13 mouse cellular contexts compared by ENCODE assay signal in genomic region chr8:13462392-13462791, GRCm38 (mm10). TPM values are rescaled to one million over a fixed set of nuclear protein-coding genes. Genes with fewer than 3 reads are reported as not detected.
A peak's percentile ranks its signal among the peaks of the same experiment; 100 is the strongest.
DNase-seq lines count a peak whose midpoint lies in the region; ATAC-seq and TF ChIP-seq lines count a peak whose summit lies in the region.
"Had no signal": no experiment of that assay in that cellular context is flagged by ENCODE, and none has a peak within 500 bp of the region (broad histone marks: within the 10 kb centered on the region; RNA-seq: fewer than 3 reads in every experiment).

No protein-coding gene starts in this region.

- peak overlapping the region; percentile 1; the same call in 1 of the 2 replicates for H3K27ac ChIP-seq in hindbrain, postnatal 0 days
- no peak overlapping the region for H3K27ac ChIP-seq in hindbrain, embryonic 13.5 days
- no peak overlapping the region for H3K27ac ChIP-seq in cerebellum, adult 2 months (ENCODE audit: insufficient read depth, low read length)
- H3K27ac ChIP-seq: heart, embryonic 13.5 days; limb, embryonic 10.5 days had no signal

- no peak overlapping the region for H3K4me2 ChIP-seq in hindbrain, postnatal 0 days (ENCODE audit: low read depth, low read length)
- H3K4me2 ChIP-seq in hindbrain, embryonic 13.5 days = no peak overlapping the region
- H3K4me2 ChIP-seq: heart, embryonic 13.5 days had no signal

- no peak overlapping the region for H3K4me3 ChIP-seq in hindbrain, postnatal 0 days (ENCODE audit: low read length)
- no peak overlapping the region for H3K4me3 ChIP-seq in hindbrain, embryonic 13.5 days
- no peak overlapping the region for H3K4me3 ChIP-seq in cerebellum, adult 2 months (replicated peaks; ENCODE audit: insufficient read depth, low read depth, low read length)
- H3K4me3 ChIP-seq: heart, embryonic 13.5 days; limb, embryonic 10.5 days had no signal

- H3K9me3 ChIP-seq in hindbrain, postnatal 0 days (ENCODE audit: low read length) = no peaks in the 10 kb centered on the region
- no peaks in the 10 kb centered on the region for H3K9me3 ChIP-seq in hindbrain, embryonic 13.5 days
- H3K9me3 ChIP-seq: heart, embryonic 13.5 days; limb, embryonic 10.5 days had no signal

- H3K36me3 ChIP-seq in hindbrain, postnatal 0 days (ENCODE audit: insufficient read depth, low read length) = peaks cover 7% of the 10 kb centered on the region
- H3K36me3 ChIP-seq in hindbrain, embryonic 13.5 days = no peaks in the 10 kb centered on the region; the same call in 1 of the 2 replicates
- H3K36me3 ChIP-seq: limb, embryonic 10.5 days had no signal

- no peak for TF ChIP-seq POLR2A in cerebellum, adult 2 months (IDR thresholded peaks at IDR 0.05; ENCODE audit: borderline replicate concordance, insufficient read depth, low read length)

- WGBS in hindbrain, postnatal 0 days = 54% methylated on average over 10 of the region's 10 CpGs
- 79% methylated on average over 10 of the region's 10 CpGs for WGBS in hindbrain, embryonic 13.5 days
- WGBS in cerebellum, adult 2 months = 39% methylated on average over 10 of the region's 10 CpGs

- no peak overlapping the region for H3K9ac ChIP-seq in hindbrain, postnatal 0 days (replicated peaks; ENCODE audit: low read length)
- H3K9ac ChIP-seq in hindbrain, embryonic 13.5 days = no peak overlapping the region
- H3K9ac ChIP-seq: heart, embryonic 13.5 days had no signal

- no peak for ATAC-seq in hindbrain, postnatal 0 days
- ATAC-seq in hindbrain, embryonic 13.5 days (ENCODE audit: low FRiP score) = no peak

- no peak for TF ChIP-seq CTCF in hindbrain, postnatal 0 days (IDR thresholded peaks at IDR 0.05; ENCODE audit: low read depth)
- TF ChIP-seq CTCF in cerebellum, adult 2 months (IDR thresholded peaks at IDR 0.05; ENCODE audit: borderline replicate concordance, insufficient read depth, low read depth, low read length) = no peak

- H3K4me1 ChIP-seq in hindbrain, postnatal 0 days (ENCODE audit: insufficient read depth, low read length) = no peaks in the 10 kb centered on the region
- H3K4me1 ChIP-seq in hindbrain, embryonic 13.5 days (replicated peaks) = no peaks in the 10 kb centered on the region; the same call in 1 of the 2 replicates
- no peaks in the 10 kb centered on the region for H3K4me1 ChIP-seq in cerebellum, adult 2 months (ENCODE audit: control insufficient read depth, insufficient read depth, low read length)
- H3K4me1 ChIP-seq: heart, embryonic 13.5 days had no signal

- no peaks in the 10 kb centered on the region for H3K27me3 ChIP-seq in hindbrain, postnatal 0 days (ENCODE audit: insufficient read depth, low read length)
- H3K27me3 ChIP-seq in hindbrain, embryonic 13.5 days = no peaks in the 10 kb centered on the region
- no peaks in the 10 kb centered on the region for H3K27me3 ChIP-seq in cerebellum, adult 2 months (ENCODE audit: control insufficient read depth, insufficient read depth, low read length)

- DNase-seq in hindbrain, postnatal 0 days (ENCODE audit: low spot score) = no peak
- DNase-seq in adrenal gland, adult 2 months = peak; percentile 90
- DNase-seq in kidney, postnatal 10 days = peak; percentile 88
- DNase-seq in lung, postnatal 36 days = peak; percentile 89
- no peak for DNase-seq in thymus, postnatal 36 days
- DNase-seq in right cerebral cortex, postnatal 14 days = no peak
- no peak for DNase-seq in cerebellum, adult 2 months

RNA-seq across cellular contexts. Expression of gene Tmem255b, which starts 27.4 kb away (rescaled TPM):
- 1.6 and 5.9 TPM in 2 replicates for total RNA-seq in hindbrain, postnatal 0 days (2014; rRNA removed)
- polyA plus RNA-seq in hindbrain, postnatal 0 days (2015; fragmentation: Nextera tagmentation; extraction: Ambion mirVana) = 4.3 and 4.6 TPM in 2 replicates
- polyA plus RNA-seq in hindbrain, embryonic 13.5 days (2015; fragmentation: Nextera tagmentation; extraction: Ambion mirVana) = 0.39 and 0.62 TPM in 2 replicates
- 1 to 10 TPM in 1 of 2 experiments, under 1 TPM in 1; 0.49 to 1.4 TPM for total RNA-seq in adrenal gland, adult 2 months (2021)
- 3.2 and 5.7 TPM in 2 replicates for polyA plus RNA-seq in adrenal gland, adult 2 months (2012; rRNA removed)
- polyA plus RNA-seq in cerebellum, adult 2 months (2012; rRNA removed) = 1.0 and 1.4 TPM in 2 replicates

RNA-seq across cellular contexts. Expression of gene Gas6, which starts 31.9 kb away (rescaled TPM):
- total RNA-seq in hindbrain, postnatal 0 days (2014; rRNA removed) = 89.0 and 91.2 TPM in 2 replicates
- polyA plus RNA-seq in hindbrain, postnatal 0 days (2015; fragmentation: Nextera tagmentation; extraction: Ambion mirVana) = 77.9 and 78.4 TPM in 2 replicates
- polyA plus RNA-seq in hindbrain, embryonic 13.5 days (2015; fragmentation: Nextera tagmentation; extraction: Ambion mirVana) = 23.5 and 25.8 TPM in 2 replicates
- 100 to 1,000 TPM; 127 to 450 TPM for total RNA-seq in adrenal gland, adult 2 months (2021)
- polyA plus RNA-seq in adrenal gland, adult 2 months (2012; rRNA removed) = 260 and 429 TPM in 2 replicates
- 141 and 145 TPM in 2 replicates for polyA plus RNA-seq in cerebellum, adult 2 months (2012; rRNA removed)

RNA-seq across cellular contexts. Expression of gene Grk1, which starts 57.5 kb away (rescaled TPM):
- not detected in 2 replicates for total RNA-seq in hindbrain, postnatal 0 days (2014; rRNA removed)
- polyA plus RNA-seq in hindbrain, postnatal 0 days (2015; fragmentation: Nextera tagmentation; extraction: Ambion mirVana) = not detected in 2 replicates
- polyA plus RNA-seq in hindbrain, embryonic 13.5 days (2015; fragmentation: Nextera tagmentation; extraction: Ambion mirVana) = not detected in 2 replicates
- total RNA-seq in adrenal gland, adult 2 months (2021) = not detected
- not detected in 2 replicates for polyA plus RNA-seq in adrenal gland, adult 2 months (2012; rRNA removed)
- polyA plus RNA-seq in cerebellum, adult 2 months (2012; rRNA removed) = 0.02 and 0.05 TPM in 2 replicates
- polyA plus RNA-seq: embryonic facial prominence, embryonic 14.5 days; heart, embryonic 13.5 days; neural tube, embryonic 11.5 days; stomach, embryonic 14.5 days had no signal

Comparison
In these comparisons a context has a peak if more than half of its experiments do, and no peak if none do; other contexts are left out.
1. DNase-seq: peak in adrenal gland, adult 2 months (single experiment), kidney, postnatal 10 days (single experiment) and lung, postnatal 36 days (single experiment); none in hindbrain, postnatal 0 days (single experiment), thymus, postnatal 36 days (0 of 2), right cerebral cortex, postnatal 14 days (single experiment) and cerebellum, adult 2 months (0 of 2).